Comparison of ENCODE assay signal across 8 mouse cellular contexts in the genomic region with DNA sequence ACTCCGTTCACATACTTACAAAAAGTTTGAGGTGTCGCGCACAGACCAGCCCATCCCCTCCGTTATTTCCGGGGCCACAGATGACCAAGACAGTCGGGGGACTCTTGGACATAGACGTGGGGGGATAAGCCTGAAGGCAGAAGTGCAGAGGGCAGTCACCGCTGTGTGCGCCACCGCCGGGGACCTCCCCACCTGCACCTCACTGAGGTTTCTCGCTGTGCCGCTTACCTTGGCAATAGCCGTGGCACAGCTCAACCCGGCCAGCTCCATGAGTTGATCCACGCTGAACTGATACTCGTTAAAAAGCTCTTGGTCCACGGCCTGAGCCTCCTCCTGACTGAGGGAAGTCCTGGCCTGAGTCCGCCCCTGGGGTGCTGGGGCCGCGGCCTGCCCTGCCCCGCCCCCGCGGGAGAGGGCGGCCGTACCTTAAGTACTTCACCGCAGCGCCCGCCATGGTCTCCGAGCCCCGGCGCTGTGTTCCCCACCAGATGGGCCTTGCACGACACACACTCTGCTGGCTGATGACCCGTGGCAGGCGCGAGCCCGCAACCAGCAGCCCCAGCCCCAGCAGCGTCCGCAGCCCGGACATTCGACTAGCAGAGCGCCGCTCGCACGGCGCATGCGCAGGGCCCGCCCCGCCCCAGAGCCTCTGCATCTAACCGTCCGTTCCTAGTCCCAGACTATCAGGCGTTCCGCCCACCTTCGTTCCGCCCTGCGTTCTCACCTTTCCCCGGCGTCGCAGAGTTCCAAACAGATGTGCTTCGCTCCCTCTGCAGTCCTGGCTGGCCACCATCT. TPM values are rescaled to one million over a fixed set of nuclear protein-coding genes. Genes with fewer than 3 reads are reported as not detected.
DNase-seq lines count a peak whose midpoint lies in the region; ATAC-seq and TF ChIP-seq lines count a peak whose summit lies in the region.

A gene (minus strand): TSS at position 594 of the 795 bp plus-strand sequence.

- peak within 1 kb of the TSS; percentile 93 for H3K4me2 ChIP-seq in forebrain, embryonic 13.5 days
- peak within 1 kb of the TSS; percentile 94 for H3K4me2 ChIP-seq in liver, postnatal 0 days (ENCODE audit: low read depth, low read length)
- peak within 1 kb of the TSS; percentile 80 for H3K4me2 ChIP-seq in neural tube, embryonic 14.5 days (ENCODE audit: low read depth, low read length)

- peak; percentile 91 for ATAC-seq in cerebellum, adult (ENCODE audit: insufficient number of reproducible peaks, low FRiP score, low TSS enrichment)
- ATAC-seq in forebrain, embryonic 13.5 days = peak; percentile 94
- ATAC-seq in liver, postnatal 0 days = peak; percentile 97
- peak; percentile 95 for ATAC-seq in neural tube, embryonic 14.5 days (ENCODE audit: low read depth)

- H3K4me3 ChIP-seq in ES-Bruce4 (ENCODE audit: low read depth, low read length) = peak within 1 kb of the TSS; percentile 88
- H3K4me3 ChIP-seq in forebrain, embryonic 13.5 days = peak within 1 kb of the TSS; percentile 89
- H3K4me3 ChIP-seq in liver, postnatal 0 days (ENCODE audit: low read depth, low read length) = peak within 1 kb of the TSS; percentile 84
- peak within 1 kb of the TSS; percentile 73 for H3K4me3 ChIP-seq in neural tube, embryonic 14.5 days (ENCODE audit: low read depth, low read length)

- peak within 1 kb of the TSS; percentile 69 for H3K9ac ChIP-seq in ES-Bruce4 (ENCODE audit: low read depth, poor library complexity, severe bottlenecking)
- H3K9ac ChIP-seq in forebrain, embryonic 13.5 days = peak within 1 kb of the TSS; percentile 94
- peak within 1 kb of the TSS; percentile 77 for H3K9ac ChIP-seq in liver, postnatal 0 days (replicated peaks)
- H3K9ac ChIP-seq in neural tube, embryonic 14.5 days (replicated peaks; ENCODE audit: low read depth, low read length) = peak within 1 kb of the TSS; percentile 87

- TF ChIP-seq EP300 in ES-Bruce4 (IDR thresholded peaks at IDR 0.05; ENCODE audit: insufficient read depth, low read depth, low read length) = no peak
- TF ChIP-seq EP300 in liver, postnatal 0 days (IDR thresholded peaks at IDR 0.05; ENCODE audit: low read depth) = no peak

- H3K9me3 ChIP-seq in ES-Bruce4 (replicated peaks; ENCODE audit: control insufficient read depth, insufficient read depth, low read length, poor library complexity, severe bottlenecking) = no peaks in the 10 kb centered on the region
- no peaks in the 10 kb centered on the region for H3K9me3 ChIP-seq in forebrain, embryonic 13.5 days (replicated peaks)
- H3K9me3 ChIP-seq in liver, postnatal 0 days (ENCODE audit: low read length) = no peaks in the 10 kb centered on the region
- H3K9me3 ChIP-seq in neural tube, embryonic 14.5 days (ENCODE audit: control insufficient read depth, low read length) = no peaks in the 10 kb centered on the region

- H3K4me1 ChIP-seq in ES-Bruce4 (ENCODE audit: control insufficient read depth, insufficient read depth, low read length) = no peaks in the 10 kb centered on the region
- H3K4me1 ChIP-seq in forebrain, embryonic 13.5 days = peaks cover 23% of the 10 kb centered on the region
- peaks cover 8% of the 10 kb centered on the region for H3K4me1 ChIP-seq in liver, postnatal 0 days (ENCODE audit: insufficient read depth)
- H3K4me1 ChIP-seq in neural tube, embryonic 14.5 days (ENCODE audit: control insufficient read depth, insufficient read depth, low read length) = peaks cover 13% of the 10 kb centered on the region

- intact Hi-C loops in heart, postnatal 10 days (cut with DNase I) = no loop called here

- H3K36me3 ChIP-seq in ES-Bruce4 (ENCODE audit: control insufficient read depth, insufficient read depth, low read length, poor library complexity, severe bottlenecking) = peaks cover 19% of the 10 kb centered on the region
- peaks cover 36% of the 10 kb centered on the region for H3K36me3 ChIP-seq in forebrain, embryonic 13.5 days (ENCODE audit: poor library complexity, severe bottlenecking)
- peaks cover 13% of the 10 kb centered on the region for H3K36me3 ChIP-seq in liver, postnatal 0 days (replicated peaks; ENCODE audit: insufficient read depth, low read length)
- H3K36me3 ChIP-seq in neural tube, embryonic 14.5 days (ENCODE audit: control insufficient read depth, insufficient read depth, low read length) = peaks cover 14% of the 10 kb centered on the region

- no peaks in the 10 kb centered on the region for H3K27me3 ChIP-seq in ES-Bruce4 (ENCODE audit: control insufficient read depth, insufficient read depth, low read length, poor library complexity, severe bottlenecking)
- H3K27me3 ChIP-seq in forebrain, embryonic 13.5 days = no peaks in the 10 kb centered on the region
- no peaks in the 10 kb centered on the region for H3K27me3 ChIP-seq in liver, postnatal 0 days (ENCODE audit: insufficient read depth, low read length)
- no peaks in the 10 kb centered on the region for H3K27me3 ChIP-seq in neural tube, embryonic 14.5 days (ENCODE audit: control insufficient read depth, insufficient read depth, low read length)

- DNase-seq in heart, postnatal 10 days = peak; percentile 88
- peak; percentile 75 for DNase-seq in large intestine, adult 2 months (ENCODE audit: low read depth, low spot score)
- peak; percentile 94 for DNase-seq in liver, postnatal 0 days
- DNase-seq in testis, postnatal 10 days (ENCODE audit: low spot score) = peak; percentile 89

- no peak for TF ChIP-seq CTCF in ES-Bruce4 (IDR thresholded peaks at IDR 0.05; ENCODE audit: low read depth, low read length)
- TF ChIP-seq CTCF in liver, postnatal 0 days (IDR thresholded peaks at IDR 0.05; ENCODE audit: low read depth) = no peak

- no peak within 1 kb of the TSS for H3K27ac ChIP-seq in ES-Bruce4 (ENCODE audit: insufficient read depth, low read length)
- H3K27ac ChIP-seq in forebrain, embryonic 13.5 days = no peak within 1 kb of the TSS
- no peak within 1 kb of the TSS for H3K27ac ChIP-seq in liver, postnatal 0 days (ENCODE audit: low read depth)
- peak within 1 kb of the TSS; percentile 8; the same call in 1 of the 2 replicates for H3K27ac ChIP-seq in neural tube, embryonic 14.5 days (ENCODE audit: low read depth, low read length)

- WGBS in forebrain, embryonic 13.5 days = 1% methylated on average over 60 of the region's 60 CpGs
- WGBS in large intestine, adult 2 months = under 1% methylated on average over 60 of the region's 60 CpGs
- under 1% methylated on average over 58 of the region's 60 CpGs for WGBS in liver, postnatal 0 days (ENCODE audit: insufficient replicate concordance)
- WGBS in neural tube, embryonic 14.5 days = 2% methylated on average over 59 of the region's 60 CpGs

- TF ChIP-seq POLR2A in ES-Bruce4 (IDR thresholded peaks at IDR 0.05; ENCODE audit: insufficient read depth, low read length) = peak; percentile 83

RNA-seq across cellular contexts. Expression of the gene that starts here (rescaled TPM):
- polyA plus RNA-seq in ES-Bruce4 (2011; ENCODE audit: insufficient read depth, insufficient read length, low read depth, missing spikeins) = 63.0 and 67.1 TPM in 2 replicates
- 154 and 157 TPM in 2 replicates for polyA plus RNA-seq in forebrain, embryonic 13.5 days (2015; fragmentation: Nextera tagmentation; extraction: Ambion mirVana)
- 10 to 100 TPM; 76.5 to 86.4 TPM for total RNA-seq in heart, postnatal 10 days (2021)
- polyA plus RNA-seq in large intestine, adult 2 months (2012; rRNA removed) = 62.6 and 75.5 TPM in 2 replicates
- polyA plus RNA-seq in liver, postnatal 0 days (2015; fragmentation: Nextera tagmentation; extraction: Ambion mirVana) = 78.0 and 80.1 TPM in 2 replicates
- 157 and 167 TPM in 2 replicates for polyA plus RNA-seq in neural tube, embryonic 14.5 days (2014; fragmentation: Nextera tagmentation; extraction: Ambion mirVana)
